Mouse (Mus musculus) CD8-positive naive resting alpha-beta T cell, adult 2 months (primary cell): ENCODE data around the gene Zfp213.
"Not testable (repeated sequence)": the region's sequence is repeated elsewhere in the genome, so short reads cannot be mapped to it uniquely, and the experiment has no call there.

ENCODE experiments used
- DNase-seq, 2 experiments: peaks; one replicate each; pipeline ENCODE4 v3.0.0; 2022; ENCODE audit warnings: low read depth in 2 of 2, low spot score in 2 of 2

Zfp213 gene

DNA sequence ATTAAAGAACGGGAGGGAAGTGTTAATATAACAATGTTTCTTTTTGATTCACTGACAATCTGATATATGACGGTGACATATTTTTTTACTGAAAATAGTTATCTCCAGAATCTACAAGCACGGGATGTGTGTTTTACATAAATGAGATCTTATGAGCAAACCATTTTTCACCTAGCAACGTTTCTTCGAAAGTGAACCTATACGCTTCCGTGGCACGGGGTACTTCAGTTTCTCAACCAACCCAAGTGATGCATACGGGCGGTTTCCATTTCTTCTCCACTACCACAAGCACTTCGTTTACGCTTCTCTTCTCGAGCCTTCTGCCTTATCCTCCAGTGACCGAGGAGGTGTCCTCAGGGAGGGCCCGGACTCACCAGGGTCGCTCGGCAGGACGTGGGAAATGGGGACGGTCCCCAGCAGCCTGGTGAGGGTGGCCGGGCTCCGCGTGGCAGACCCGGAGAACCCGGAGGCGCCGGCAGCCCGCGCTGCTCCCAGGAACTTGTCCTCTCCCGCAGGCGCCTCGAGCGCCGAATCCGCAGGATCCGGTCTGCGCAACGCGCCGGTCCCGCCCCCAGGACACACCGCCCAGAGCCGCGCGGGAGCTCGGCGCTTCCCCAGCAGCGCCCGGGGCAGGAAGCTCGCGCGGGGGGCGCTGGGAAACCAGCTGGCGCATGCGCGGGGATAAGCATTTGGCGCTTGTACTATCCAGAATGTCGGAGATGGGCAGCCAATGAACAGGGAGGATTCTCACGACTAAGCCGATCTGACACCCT, at the start of gene Zfp213:
Zfp213 (minus strand) TSS at position 644 of the 773 bp plus-strand sequence.
- DNase-seq = peak; percentile 89 to 90

DNA sequence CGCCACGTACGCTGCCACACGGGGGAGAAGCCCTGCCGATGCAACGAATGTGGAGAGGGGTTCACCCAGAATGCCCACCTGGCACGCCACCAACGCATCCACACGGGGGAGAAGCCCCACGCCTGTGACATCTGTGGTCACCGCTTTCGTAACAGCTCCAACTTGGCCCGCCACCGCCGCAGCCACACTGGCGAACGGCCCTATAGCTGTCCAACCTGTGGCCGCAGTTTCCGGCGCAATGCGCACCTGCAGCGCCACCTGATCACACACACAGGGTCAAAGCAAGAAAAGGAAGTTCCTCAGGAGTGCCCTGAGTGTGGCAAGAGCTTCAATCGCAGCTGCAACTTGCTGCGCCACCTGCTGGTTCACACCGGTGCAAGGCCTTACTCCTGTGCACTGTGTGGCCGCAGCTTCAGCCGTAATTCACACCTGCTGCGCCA, 46.3 kb upstream of the Zfp213 start:
- DNase-seq = peak; percentile 84 to 89

- DNase-seq = no peak
Observed at GRCm38 (mm10) chr17:23609612-23610011, 45.6 kb upstream of the Zfp213 start.

DNA sequence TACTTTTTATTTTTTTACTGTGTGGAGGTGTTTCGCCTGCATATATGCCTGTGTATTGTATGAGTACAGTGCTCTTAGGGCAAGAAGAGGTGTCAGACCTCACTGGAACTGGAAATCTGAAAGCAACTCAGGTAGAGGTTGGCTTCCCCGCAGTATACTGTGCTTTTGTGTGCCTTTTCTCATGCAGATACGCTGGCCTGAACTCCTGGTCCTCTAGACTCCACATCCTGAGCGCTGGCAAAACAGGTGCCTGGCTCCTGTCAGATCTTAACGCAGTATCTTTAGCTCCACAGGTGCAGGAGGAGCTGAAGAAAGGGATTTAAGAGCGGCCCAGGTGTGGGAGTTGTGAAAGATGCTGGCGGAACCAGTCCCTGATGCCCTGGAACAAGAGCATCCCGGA, 41.2 kb upstream of the Zfp213 start:
- DNase-seq = no peak

DNA sequence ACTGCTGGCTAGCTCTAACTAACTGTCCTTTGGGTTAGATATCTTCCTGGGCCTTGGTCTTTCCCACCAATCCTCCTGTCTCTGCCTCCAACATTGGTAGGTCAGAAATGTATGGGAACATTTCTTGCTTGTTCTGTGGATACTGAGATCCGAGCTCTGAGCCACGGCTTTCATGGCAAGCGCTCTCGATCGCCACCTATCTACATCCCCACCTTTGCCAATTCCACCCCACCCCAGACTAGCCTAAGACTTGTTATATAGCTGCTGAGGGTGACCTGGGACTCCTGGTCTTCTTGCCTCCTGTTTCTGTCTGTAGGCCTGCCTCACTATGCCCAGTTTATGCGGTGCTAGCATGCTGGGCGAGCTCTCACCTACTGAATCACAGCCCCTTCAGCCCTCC, 40.4 kb upstream of the Zfp213 start:
- DNase-seq = no peak

GRCm38 (mm10) chr17:23603542-23603941, 39.5 kb upstream of the Zfp213 start:
- DNase-seq = peak in 1 of 2 experiments; percentile 50

DNA sequence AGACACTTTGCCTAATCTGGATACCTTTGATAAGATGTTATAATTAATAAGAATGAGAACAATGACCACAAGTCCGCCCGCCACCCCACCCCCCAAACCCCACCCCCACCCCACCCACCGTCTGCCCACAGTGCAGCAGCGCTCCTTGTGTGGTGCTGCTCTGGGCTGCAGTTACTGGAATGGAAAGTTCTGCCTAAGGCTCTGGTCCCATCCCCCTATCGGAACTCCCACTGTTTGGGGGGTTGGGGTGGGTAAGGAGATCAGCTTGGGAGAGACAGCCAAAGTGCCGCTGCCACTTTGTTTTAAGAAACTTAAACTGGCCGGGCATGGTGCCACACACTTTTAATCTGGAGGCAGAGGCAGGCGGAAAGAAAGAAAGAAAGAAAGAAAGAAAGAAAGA, 39.0 kb upstream of the Zfp213 start:
- no peak for DNase-seq

GRCm38 (mm10) chr17:23601836-23602585, 38.0 kb upstream of the Zfp213 start:
- no peak for DNase-seq

GRCm38 (mm10) chr17:23600641-23601622, 36.9 kb upstream of the Zfp213 start, which contains the start of gene Zscan10:
Zscan10 (plus strand) TSS chr17:23600856.
- no peak for DNase-seq

DNA sequence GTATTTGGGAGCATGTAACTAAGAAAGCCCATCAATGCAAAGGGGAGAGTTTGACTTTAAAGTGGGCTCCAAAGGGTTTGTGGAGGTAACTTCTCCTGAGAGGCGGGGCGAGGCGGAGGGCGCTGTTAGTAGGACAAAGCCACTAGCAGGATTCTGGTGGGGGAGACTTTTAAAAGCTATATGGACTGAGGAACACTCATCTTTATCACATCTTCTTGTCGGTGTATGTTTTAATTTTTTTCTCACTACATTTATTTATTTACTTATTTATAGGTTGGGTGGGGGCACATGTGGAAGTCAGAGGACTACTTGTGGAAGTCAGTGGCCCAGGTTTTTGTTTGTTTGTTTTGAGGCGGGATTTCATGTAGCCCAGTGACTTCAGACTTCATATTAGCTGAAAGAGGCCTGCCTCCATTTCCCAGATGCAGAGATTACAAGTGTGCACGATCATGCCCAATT, 35.6 kb upstream of the Zfp213 start:
- no peak for DNase-seq

DNA sequence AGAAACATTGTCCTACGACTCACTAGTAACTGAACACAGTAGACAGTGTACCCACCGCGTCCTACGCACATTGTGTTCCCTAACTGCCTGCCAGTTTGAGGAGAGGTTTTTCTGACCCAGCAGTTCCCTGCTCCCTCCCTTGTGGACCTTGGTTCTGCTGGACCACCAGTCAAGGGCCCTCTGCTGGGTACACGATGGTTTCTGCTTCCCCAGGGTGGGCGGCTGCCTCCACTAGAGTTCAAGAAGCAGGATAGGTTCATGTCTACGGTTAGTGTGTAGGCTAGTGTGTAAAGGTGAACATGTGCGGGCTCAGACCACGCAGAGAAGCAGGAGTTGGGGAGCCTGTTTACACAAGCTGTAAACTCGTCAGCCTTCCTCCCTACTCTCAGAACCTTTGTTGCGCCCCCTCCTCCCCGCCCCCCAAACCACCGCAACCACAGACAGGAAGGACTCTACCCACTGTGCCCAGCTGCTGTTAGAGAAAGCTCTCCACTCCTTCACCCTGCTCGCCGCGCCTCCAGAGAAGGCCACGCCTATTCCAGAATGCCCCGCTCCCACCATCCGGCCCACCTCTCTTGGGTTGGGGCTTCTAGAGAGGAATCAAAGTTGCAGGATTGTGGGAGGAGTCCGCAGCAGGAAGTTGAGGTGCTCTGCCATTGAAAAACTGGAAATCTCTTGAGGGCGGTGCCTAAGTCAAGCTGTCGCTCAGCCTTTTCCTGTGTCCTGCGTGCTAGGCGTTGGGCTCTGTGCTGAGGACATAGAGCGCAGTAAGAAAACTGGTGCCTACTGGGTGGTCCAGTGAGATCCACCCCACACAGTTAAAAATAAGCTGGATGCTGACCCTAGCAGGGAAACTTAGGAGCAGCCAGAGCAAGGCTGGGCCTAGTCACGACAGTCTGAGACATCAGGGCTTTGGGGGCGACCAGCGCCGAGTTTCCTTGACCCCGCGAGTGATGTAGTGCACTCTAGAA, 34.8 kb upstream of the Zfp213 start, which contains the start of gene Zfp13:
Zfp13 (minus strand) TSS at position 906 of the 971 bp plus-strand sequence.
- DNase-seq = peak; percentile 90 to 91

- DNase-seq = not testable (repeated sequence)
Observed at GRCm38 (mm10) chr17:23595139-23595538, 31.1 kb upstream of the Zfp213 start.

DNA sequence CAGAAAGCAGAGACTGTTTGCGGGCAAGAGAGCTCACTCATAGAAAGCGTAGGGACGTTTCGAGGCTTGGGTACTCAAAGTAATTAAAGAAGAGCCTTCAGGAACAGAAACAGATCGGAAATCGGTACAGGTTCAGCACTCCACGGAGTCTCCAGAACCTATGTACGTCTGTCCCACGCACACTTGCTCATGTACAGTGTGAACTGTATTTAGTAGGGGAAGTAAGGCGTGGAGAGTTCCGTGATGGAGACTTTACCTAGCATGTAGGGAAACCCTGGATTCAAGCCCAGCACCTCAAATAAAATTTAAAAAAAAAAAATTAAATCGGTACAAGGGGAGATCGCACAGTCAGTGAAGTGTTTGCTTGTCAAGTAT, 28.9 kb upstream of the Zfp213 start:
- no peak for DNase-seq

DNA sequence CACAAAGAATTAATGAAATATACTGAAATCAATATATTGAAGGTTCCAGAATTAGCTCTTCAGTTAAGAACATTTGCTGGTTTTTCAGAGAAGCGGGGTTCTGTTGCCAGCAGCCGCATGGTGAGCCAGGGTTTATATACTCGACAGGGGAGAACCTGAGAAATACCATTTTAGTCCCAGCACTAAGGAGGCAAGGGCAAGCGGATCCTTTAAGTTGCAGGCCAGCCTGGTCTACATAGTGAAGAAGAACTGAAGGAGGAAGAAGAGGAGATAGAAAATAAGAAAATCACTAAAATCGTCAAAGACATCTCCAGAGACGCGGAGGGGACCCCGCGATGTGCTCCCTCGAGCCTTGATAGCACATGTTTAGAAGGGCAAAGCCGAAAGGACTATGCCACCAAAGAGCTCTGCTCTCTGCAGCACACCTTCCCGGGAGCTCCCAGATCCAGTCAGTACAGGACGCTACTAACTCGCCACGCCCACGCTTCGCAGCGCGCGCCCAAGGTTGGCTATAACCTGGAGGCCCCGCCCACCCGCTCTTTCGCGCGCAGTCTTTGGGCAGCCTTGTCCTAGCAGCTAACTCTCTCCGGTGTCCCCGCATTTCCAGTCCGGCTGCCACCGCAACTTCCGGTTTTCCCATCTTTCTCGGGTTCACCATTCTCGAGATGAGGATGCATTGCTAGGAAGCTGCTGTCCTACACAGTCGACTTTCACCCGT, 28.3 kb upstream of the Zfp213 start:
- peak; percentile 56 to 70 for DNase-seq

DNA sequence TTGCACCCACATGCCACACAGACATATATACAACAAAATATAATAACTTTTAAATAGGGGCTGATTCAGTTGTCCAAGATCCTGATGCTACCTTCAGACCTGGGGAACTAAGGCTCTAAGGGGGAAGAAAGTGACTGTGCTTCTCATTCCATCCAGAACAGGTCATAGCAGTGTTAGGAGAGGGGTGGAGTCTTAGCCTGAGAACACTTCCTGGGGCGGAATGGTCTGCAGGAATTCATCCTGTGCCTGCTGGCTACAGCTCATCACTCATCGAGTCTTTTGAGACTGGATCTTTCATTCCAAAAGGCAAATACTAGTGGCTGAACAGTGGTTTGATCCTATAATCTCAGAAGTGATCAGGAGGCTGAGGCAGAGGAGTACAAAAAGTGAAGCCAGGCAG, 23.2 kb upstream of the Zfp213 start:
- no peak for DNase-seq

DNA sequence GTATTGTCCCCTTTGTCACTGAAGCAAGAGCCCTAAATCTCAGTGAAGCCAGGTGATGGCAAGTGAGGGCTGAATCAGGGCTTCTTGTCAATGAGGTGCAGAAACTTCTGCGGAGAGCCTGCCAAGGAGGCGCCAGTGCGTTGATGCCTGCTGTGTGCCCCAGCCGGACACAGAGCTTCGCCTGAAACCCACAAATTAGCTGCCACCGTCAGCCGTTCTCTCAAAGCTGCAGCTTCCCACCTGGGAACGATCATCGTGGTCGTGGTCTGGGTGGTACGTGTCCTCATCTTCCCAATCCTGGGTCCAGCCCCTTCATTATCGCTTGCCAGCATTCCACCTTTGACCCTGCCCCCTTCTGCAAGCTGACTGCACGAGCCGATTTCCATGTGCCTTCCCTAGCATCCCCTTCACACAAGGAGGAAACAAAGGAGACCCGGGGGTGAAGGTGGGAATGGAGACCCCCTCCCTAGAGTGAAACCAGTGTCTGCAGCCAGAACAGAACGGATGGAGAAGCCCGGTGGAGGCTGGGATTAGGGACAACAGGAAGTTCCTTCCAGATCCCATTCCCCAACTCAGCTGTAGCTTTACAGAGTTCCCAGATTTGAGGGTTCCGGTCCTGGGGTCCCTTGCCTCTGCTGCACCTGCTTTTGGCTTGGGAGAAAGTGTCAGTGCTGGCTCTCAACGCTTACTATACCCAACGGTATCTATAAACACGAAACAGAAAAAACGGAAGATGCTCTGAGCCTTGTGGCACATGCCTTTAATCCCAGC, 21.9 kb upstream of the Zfp213 start:
- no peak for DNase-seq

DNA sequence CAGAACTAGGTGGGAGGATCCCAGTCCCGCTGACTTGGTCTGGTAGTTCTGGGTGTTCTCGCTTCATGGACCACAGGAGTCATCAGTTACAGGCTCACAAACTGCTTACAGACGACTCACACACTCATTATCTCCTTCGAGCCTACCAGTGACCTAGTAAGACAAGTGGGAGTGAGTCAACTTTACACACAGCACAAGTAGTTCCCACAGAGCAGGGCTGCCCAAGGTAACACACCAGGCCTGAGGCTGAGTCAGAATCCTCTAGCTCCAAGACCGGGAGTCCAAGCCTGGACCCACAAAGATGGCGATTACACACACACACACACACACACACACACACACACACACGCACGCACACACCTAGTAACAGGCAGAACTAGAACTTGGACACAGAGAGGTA, 20.7 kb upstream of the Zfp213 start:
- DNase-seq = no peak

- no peak for DNase-seq
Observed at GRCm38 (mm10) chr17:23575951-23576552, 12.0 kb upstream of the Zfp213 start.
